Mouse (Mus musculus) erythroblast, embryonic 14.5 days (primary cell): ENCODE data around the gene Igsf9b. TPM values are rescaled to one million over a fixed set of nuclear protein-coding genes. Genes with fewer than 3 reads are reported as not detected.

Source experiments
- H3K27me3 ChIP-seq: 2 replicates; pipeline ENCODE4 v1.6.1; 2012; ENCODE audit warnings: inconsistent platforms; ENCODE audit not compliant: control insufficient read depth
- H3K36me3 ChIP-seq: 2 replicates; pipeline ENCODE4 v1.6.1; 2012; ENCODE audit warnings: mild to moderate bottlenecking, inconsistent platforms; ENCODE audit not compliant: control insufficient read depth
- H3K4me1 ChIP-seq: 2 replicates; pipeline ENCODE4 v1.6.1; 2012; ENCODE audit warnings: inconsistent platforms; ENCODE audit not compliant: control insufficient read depth
- H3K4me3 ChIP-seq: replicated peaks from 2 replicates; pipeline ENCODE3; 2012; ENCODE audit warnings: moderate library complexity, mild to moderate bottlenecking, inconsistent platforms
- H3K9me3 ChIP-seq: 2 replicates; pipeline ENCODE4 v1.6.1; 2012; ENCODE audit warnings: low read length, inconsistent platforms, mixed read lengths; ENCODE audit not compliant: control insufficient read depth
- GATA1 ChIP-seq: IDR thresholded peaks from 2 replicates; pipeline ENCODE4 v1.6.1; 2012; ENCODE audit warnings: low read length, inconsistent platforms, mixed read lengths
- TAL1 ChIP-seq: IDR thresholded peaks from 3 replicates; pipeline ENCODE4 v1.6.1; 2012; ENCODE audit warnings: low read length, inconsistent platforms, mixed read lengths
- polyA plus RNA-seq: library from polyadenylated mRNA; stranded (reverse); fragments of >175 nt; gene quantifications from 2 replicates; pipeline ENCODE4 v1.2.3, GENCODE M21; 2012

The Igsf9b gene
- polyA plus RNA-seq, 1 experiment, result not detected

GRCm38 (mm10) chr9:27339168-27339567 is 40.2 kb downstream of the Igsf9b start:
- TF ChIP-seq GATA1, result no peak
- TF ChIP-seq TAL1, result no peak
- Histone ChIP-seq H3K27me3 (no peaks in the 10 kb centered on the region), H3K36me3 (no peaks in the 10 kb centered on the region), H3K4me1 (no peaks in the 10 kb centered on the region), H3K4me3 (no peak overlapping the region), H3K9me3 (no peaks in the 10 kb centered on the region)

DNA sequence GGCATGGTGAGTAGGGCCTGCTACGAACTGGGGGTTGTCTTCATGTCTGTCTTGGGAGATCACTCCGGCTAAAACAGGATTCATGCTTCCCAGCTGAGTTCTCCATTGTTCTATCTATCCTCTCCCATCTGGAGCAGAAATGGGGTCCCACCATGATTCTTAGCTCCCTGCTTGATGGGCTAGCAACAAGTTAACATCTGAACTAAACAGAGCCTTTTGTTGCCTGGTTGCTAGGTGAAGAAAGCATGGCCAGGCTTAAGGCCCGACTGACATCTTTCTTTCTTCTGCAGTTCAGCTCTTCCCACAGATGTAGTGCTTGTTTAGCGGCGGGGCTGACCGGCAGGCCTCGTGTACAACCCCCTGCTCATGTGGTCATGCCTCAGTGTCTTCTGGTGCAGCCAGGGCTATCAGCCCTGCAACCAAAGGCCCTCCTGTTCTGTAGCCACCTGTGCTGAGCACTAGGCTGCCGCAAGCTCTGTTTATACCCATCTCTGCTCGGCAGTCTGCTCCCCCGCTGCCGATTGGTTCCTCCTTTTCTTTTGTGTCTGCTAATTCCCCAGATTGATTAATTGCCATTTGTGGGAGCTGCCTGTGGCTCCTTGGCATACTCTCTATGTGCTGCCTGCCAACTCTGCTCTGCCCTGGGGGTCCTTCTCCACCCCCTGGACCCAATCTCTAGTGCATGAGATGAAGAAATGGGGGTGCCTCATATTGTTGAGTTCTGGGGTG is 47.7 kb downstream of the Igsf9b start:
- H3K9me3 ChIP-seq, result no peaks in the 10 kb centered on the region; the same call in 1 of the 2 replicates
- no peak overlapping the region for H3K4me3 ChIP-seq
- TF ChIP-seq TAL1 (no peak), GATA1 (no peak)
- H3K4me1 ChIP-seq, result no peaks in the 10 kb centered on the region
- no peaks in the 10 kb centered on the region for H3K36me3 ChIP-seq
- no peaks in the 10 kb centered on the region for H3K27me3 ChIP-seq

DNA sequence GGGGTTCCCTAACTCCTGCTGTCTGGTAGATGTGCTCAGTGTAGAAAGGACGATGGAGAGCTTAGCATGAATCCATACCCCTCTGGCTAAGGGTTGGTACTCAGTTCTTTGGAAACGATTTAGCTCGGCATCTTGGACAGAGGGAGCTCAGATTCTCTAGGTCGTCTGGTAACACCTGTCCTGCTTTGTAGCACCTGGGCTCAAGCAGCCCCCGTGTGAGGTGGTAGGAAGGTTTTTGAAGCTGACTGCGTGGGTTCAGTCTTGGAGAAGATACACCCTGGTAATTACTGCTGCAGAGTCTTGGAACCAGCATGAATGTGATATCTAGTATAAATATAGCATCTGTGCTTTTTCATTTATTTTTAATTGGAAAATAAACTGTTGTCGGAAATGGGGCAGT is 54.1 kb downstream of the Igsf9b start:
- peaks cover 3% of the 10 kb centered on the region; the same call in 1 of the 2 replicates for H3K9me3 ChIP-seq
- H3K36me3 ChIP-seq, result no peaks in the 10 kb centered on the region
- no peak overlapping the region for H3K4me3 ChIP-seq
- TF ChIP-seq TAL1 (no peak), GATA1 (no peak)
- no peaks in the 10 kb centered on the region for H3K27me3 ChIP-seq
- no peaks in the 10 kb centered on the region for H3K4me1 ChIP-seq

GRCm38 (mm10) chr9:27357893-27358292 is 58.9 kb downstream of the Igsf9b start:
- Histone ChIP-seq H3K4me1 (no peaks in the 10 kb centered on the region), H3K9me3 (peaks cover 3% of the 10 kb centered on the region; the same call in 1 of the 2 replicates), H3K27me3 (no peaks in the 10 kb centered on the region), H3K36me3 (no peaks in the 10 kb centered on the region), H3K4me3 (no peak overlapping the region)
- TF ChIP-seq GATA1 (no peak), TAL1 (no peak)

DNA sequence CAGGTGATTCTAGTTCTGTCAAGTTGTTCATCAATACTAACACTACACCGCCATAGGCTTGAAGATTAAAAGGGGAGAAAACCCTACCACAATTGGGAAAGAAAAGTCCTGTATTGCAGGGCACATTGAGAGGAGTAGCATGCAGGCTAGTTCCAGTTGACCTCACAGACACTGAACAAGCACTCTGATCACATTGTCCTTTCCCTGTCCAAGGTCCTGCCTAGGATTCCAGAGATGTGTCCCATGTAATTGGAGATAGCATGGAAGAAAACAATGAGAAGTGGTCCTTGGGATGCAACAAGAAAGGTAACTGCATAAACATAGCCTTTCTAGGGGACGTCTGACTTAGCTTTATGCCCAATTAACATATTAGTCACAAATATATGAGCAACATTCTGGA is 68.2 kb downstream of the Igsf9b start:
- Histone ChIP-seq H3K27me3 (no peaks in the 10 kb centered on the region), H3K4me1 (no peaks in the 10 kb centered on the region), H3K9me3 (no peaks in the 10 kb centered on the region), H3K36me3 (no peaks in the 10 kb centered on the region), H3K4me3 (no peak overlapping the region)
- no peak for TF ChIP-seq GATA1
- no peak for TF ChIP-seq TAL1

GRCm38 (mm10) chr9:27369108-27369507 is 70.1 kb downstream of the Igsf9b start:
- H3K4me3 ChIP-seq, result no peak overlapping the region
- no peaks in the 10 kb centered on the region for H3K4me1 ChIP-seq
- H3K36me3 ChIP-seq, result no peaks in the 10 kb centered on the region
- H3K27me3 ChIP-seq, result no peaks in the 10 kb centered on the region
- no peak for TF ChIP-seq GATA1
- TF ChIP-seq TAL1, result no peak
- H3K9me3 ChIP-seq, result no peaks in the 10 kb centered on the region

DNA sequence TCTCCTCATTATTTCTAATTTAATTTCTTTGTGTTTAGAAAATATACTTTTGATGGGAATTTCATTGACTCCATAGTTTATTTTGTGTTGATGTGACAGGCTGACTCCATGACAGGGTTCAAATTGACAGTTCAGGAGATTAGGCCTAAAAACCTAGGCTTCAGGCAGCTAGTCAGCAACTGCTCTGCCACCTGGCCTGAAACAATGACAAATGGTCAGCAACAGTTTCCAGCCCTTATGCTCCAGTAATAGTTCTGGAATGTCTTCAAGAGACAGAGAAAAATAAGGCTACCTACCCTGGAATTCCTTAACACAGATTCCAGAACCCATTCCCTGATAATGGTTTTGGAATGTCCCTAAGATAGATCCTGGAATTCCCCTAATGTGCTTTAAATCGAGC is 76.7 kb downstream of the Igsf9b start:
- no peak for TF ChIP-seq GATA1
- TF ChIP-seq TAL1, result no peak
- no peaks in the 10 kb centered on the region for H3K9me3 ChIP-seq
- H3K4me3 ChIP-seq, result no peak overlapping the region

GRCm38 (mm10) chr9:27386951-27387350 is 87.9 kb downstream of the Igsf9b start:
- Histone ChIP-seq H3K4me3 (no peak overlapping the region), H3K27me3 (no peaks in the 10 kb centered on the region), H3K36me3 (no peaks in the 10 kb centered on the region), H3K4me1 (no peaks in the 10 kb centered on the region), H3K9me3 (no peaks in the 10 kb centered on the region)
- no peak for TF ChIP-seq GATA1

More for the DNA sequence above, 76.7 kb downstream of the Igsf9b start:
- Histone ChIP-seq H3K27me3 (no peaks in the 10 kb centered on the region), H3K4me1 (no peaks in the 10 kb centered on the region), H3K36me3 (no peaks in the 10 kb centered on the region)

DNA sequence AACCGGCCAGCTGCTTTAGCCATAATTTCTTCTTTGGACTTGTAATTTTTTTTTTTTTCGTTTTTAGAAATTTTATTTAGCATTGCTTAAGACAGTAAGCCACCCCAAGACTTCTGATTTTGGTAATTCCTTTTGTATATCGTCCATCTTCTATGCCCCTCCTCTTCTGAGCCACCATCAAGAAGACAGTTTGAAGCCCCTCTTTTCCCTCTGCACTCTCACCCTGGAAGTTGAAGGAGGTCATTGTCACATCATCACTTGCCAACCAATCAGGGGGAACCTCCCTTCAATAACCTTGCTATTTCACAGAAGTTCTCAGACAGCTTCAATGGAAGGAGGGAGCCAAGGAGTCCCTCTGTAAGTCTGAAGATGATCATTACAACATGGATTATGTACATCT is 97.5 kb downstream of the Igsf9b start, which contains the start of gene Spata19:
Gene Spata19 (plus strand): TSS at position 301 of the 400 bp plus-strand sequence.
- Histone ChIP-seq H3K36me3 (no peaks in the 10 kb centered on the region), H3K27me3 (no peaks in the 10 kb centered on the region), H3K4me1 (no peaks in the 10 kb centered on the region), H3K9me3 (no peaks in the 10 kb centered on the region; the same call in 1 of the 2 replicates), H3K4me3 (no peak within 1 kb of the TSS)
- TF ChIP-seq GATA1, result no peak
